Mouse (Mus musculus) heart, postnatal 0 days (tissue): ENCODE data around the gene Cipc. TPM values are rescaled to one million over a fixed set of nuclear protein-coding genes. Genes with fewer than 3 reads are reported as not detected.
A peak's percentile ranks its signal among the peaks of the same experiment; 100 is the strongest.

Experiments used
- ATAC-seq: fragments of 200-750 bp; cut with Nextera tagmentation; 2 replicates; pipeline ENCODE4 v1.8.0; 2017; ENCODE audit warnings: low read depth, moderate number of reproducible peaks, moderate library complexity; ENCODE audit not compliant: insufficient read depth
- DNase-seq: peaks from one replicate; pipeline ENCODE4 v3.0.0-alpha.2; 2016; ENCODE audit warnings: low spot score
- H3K27ac ChIP-seq: fragments of 300-500 bp; sonication (generic); 2 replicates; pipeline ENCODE4 v1.5.1; 2014; ENCODE audit warnings: low read depth, mild to moderate bottlenecking
- H3K27me3 ChIP-seq: fragments of 300-500 bp; sonication (generic); 2 replicates; pipeline ENCODE4 v1.6.1; 2014; ENCODE audit warnings: low read length, mixed read lengths; ENCODE audit not compliant: control insufficient read depth, insufficient read depth
- H3K36me3 ChIP-seq: fragments of 300-500 bp; sonication (generic); replicated peaks from 2 replicates; pipeline ENCODE4 v1.6.1; 2014; ENCODE audit warnings: low read length, mixed read lengths; ENCODE audit not compliant: control insufficient read depth, insufficient read depth
- H3K4me1 ChIP-seq: fragments of 300-500 bp; sonication (generic); 2 replicates; pipeline ENCODE4 v1.6.1; 2014; ENCODE audit warnings: antibody characterized with exemption; ENCODE audit not compliant: control insufficient read depth, insufficient read depth
- H3K4me2 ChIP-seq: fragments of 300-500 bp; sonication (generic); 2 replicates; pipeline ENCODE4 v1.6.1; 2014; ENCODE audit warnings: low read depth, mild to moderate bottlenecking, low read length, moderate library complexity
- H3K4me3 ChIP-seq: fragments of 300-500 bp; sonication (generic); 2 replicates; pipeline ENCODE4 v1.5.1; 2014; ENCODE audit warnings: low read depth, low read length
- H3K9ac ChIP-seq: fragments of 300-500 bp; sonication (generic); replicated peaks from 2 replicates; pipeline ENCODE4 v1.6.1; 2014; ENCODE audit warnings: low read depth, low read length, mixed read lengths
- H3K9me3 ChIP-seq: fragments of 300-500 bp; sonication (generic); replicated peaks from 2 replicates; pipeline ENCODE4 v1.6.1; 2016; ENCODE audit warnings: low read length; ENCODE audit not compliant: control insufficient read depth
- CTCF ChIP-seq: IDR thresholded peaks from 2 replicates; pipeline ENCODE4 v1.5.1; 2016; ENCODE audit warnings: antibody characterized with exemption, control low read depth, low read depth
- EP300 ChIP-seq: IDR thresholded peaks from 2 replicates; pipeline ENCODE4 v1.6.1; 2016; ENCODE audit warnings: antibody characterized with exemption, low read depth
- WGBS: fragments of 180-500 bp; shearing (Covaris S2); extraction: QIAGEN DNeasy Blood & Tissue Kit; methylation state at CpG from one replicate; pipeline ENCODE4 v1.1.7; 2014; 5-methylcytosine and 5-hydroxymethylcytosine counted together
- polyA plus RNA-seq: library from polyadenylated mRNA; unstranded; fragments of >200 nt; fragmentation: Nextera tagmentation; extraction: Ambion mirVana; gene quantifications from 2 replicates; pipeline ENCODE4 v1.2.1, GENCODE M21; 2015
- total RNA-seq: library from RNA; depleted of rRNA; stranded (reverse); fragments of >200 nt; gene quantifications from 2 replicates; pipeline ENCODE4 v1.2.3, GENCODE M21; 2014; ENCODE audit warnings: low replicate concordance

The Cipc gene
- total and polyA plus RNA-seq, 2 experiments from 2014 or later = 20.9 to 26.2 TPM

GRCm38 (mm10) chr12:86948627-86949026 is 1.8 kb downstream of the Cipc start:
- DNase-seq (peak; percentile 87), ATAC-seq (no peak)
- Histone ChIP-seq H3K4me1 (peaks cover 29% of the 10 kb centered on the region), H3K4me3 (no peak overlapping the region), H3K4me2 (peak overlapping the region; percentile 26; the same call in 1 of the 2 replicates), H3K27ac (peak overlapping the region; percentile 100), H3K9me3 (no peaks in the 10 kb centered on the region), H3K9ac (no peak overlapping the region), H3K27me3 (no peaks in the 10 kb centered on the region), H3K36me3 (peaks cover 9% of the 10 kb centered on the region)
- 17% methylated on average over 6 of the region's 6 CpGs for WGBS
- TF ChIP-seq EP300 (no peak), CTCF (no peak)

GRCm38 (mm10) chr12:86949501-86949900 is 2.7 kb downstream of the Cipc start:
- Histone ChIP-seq H3K4me3 (no peak overlapping the region), H3K9me3 (no peaks in the 10 kb centered on the region), H3K4me2 (peak overlapping the region; percentile 26), H3K4me1 (peaks cover 29% of the 10 kb centered on the region), H3K27ac (peak overlapping the region; percentile 100), H3K36me3 (peaks cover 13% of the 10 kb centered on the region), H3K27me3 (no peaks in the 10 kb centered on the region), H3K9ac (no peak overlapping the region)
- WGBS = 73% methylated on average over 9 of the region's 9 CpGs
- ATAC-seq (no peak), DNase-seq (no peak)
- TF ChIP-seq EP300 (no peak), CTCF (no peak)

GRCm38 (mm10) chr12:86950161-86950960 is 3.5 kb downstream of the Cipc start:
- no peak overlapping the region for H3K4me3 ChIP-seq
- TF ChIP-seq EP300 (no peak), CTCF (no peak)
- DNase-seq (no peak), ATAC-seq (no peak)
- H3K27ac ChIP-seq = 0 out of 2 replicates have a peak overlapping the region, but pooled peaks have one; percentile 7
- peak overlapping the region; percentile 34 for H3K4me2 ChIP-seq
- peaks cover 29% of the 10 kb centered on the region for H3K4me1 ChIP-seq
- H3K9me3 ChIP-seq = no peaks in the 10 kb centered on the region
- no peaks in the 10 kb centered on the region for H3K27me3 ChIP-seq
- 62% methylated on average over 16 of the region's 16 CpGs for WGBS
- H3K9ac ChIP-seq = 0 out of 2 replicates have a peak overlapping the region, but pooled peaks have one; percentile 7
- peaks cover 14% of the 10 kb centered on the region for H3K36me3 ChIP-seq

- TF ChIP-seq CTCF = no peak
- no peak for TF ChIP-seq EP300
- H3K9me3 ChIP-seq = no peaks in the 10 kb centered on the region
- H3K4me3 ChIP-seq = no peak overlapping the region
- no peak for DNase-seq
- WGBS = 95% methylated on average over 3 of the region's 3 CpGs
- H3K9ac ChIP-seq = no peak overlapping the region
- H3K27me3 ChIP-seq = no peaks in the 10 kb centered on the region
- ATAC-seq = no peak
- no peak overlapping the region for H3K27ac ChIP-seq
- H3K4me2 ChIP-seq = no peak overlapping the region
- peaks cover 16% of the 10 kb centered on the region for H3K36me3 ChIP-seq
- H3K4me1 ChIP-seq = peaks cover 26% of the 10 kb centered on the region
Measured at GRCm38 (mm10) chr12:86950961-86951360, 4.1 kb downstream of the Cipc start.

- Histone ChIP-seq H3K4me2 (no peak overlapping the region), H3K4me3 (no peak overlapping the region), H3K27me3 (no peaks in the 10 kb centered on the region), H3K9me3 (no peaks in the 10 kb centered on the region), H3K4me1 (peaks cover 23% of the 10 kb centered on the region), H3K27ac (no peak overlapping the region), H3K9ac (no peak overlapping the region), H3K36me3 (peaks cover 22% of the 10 kb centered on the region)
- DNase-seq (no peak), ATAC-seq (no peak)
- TF ChIP-seq CTCF = no peak
- no peak for TF ChIP-seq EP300
- WGBS = 91% methylated on average over 10 of the region's 10 CpGs
Measured at GRCm38 (mm10) chr12:86952331-86952850, 5.5 kb downstream of the Cipc start.
